12 mouse cellular contexts compared by ENCODE assay signal in genomic region chr11:78346326-78347069, GRCm38 (mm10). TPM values are rescaled to one million over a fixed set of nuclear protein-coding genes. Genes with fewer than 3 reads are reported as not detected.
A peak's percentile ranks its signal among the peaks of the same experiment; 100 is the strongest.
DNase-seq lines count a peak whose midpoint lies in the region; ATAC-seq lines count a peak whose summit lies in the region.
"Had no signal": no experiment of that assay in that cellular context is flagged by ENCODE, and none has a peak within 500 bp of the region (broad histone marks: within the 10 kb centered on the region; RNA-seq: fewer than 3 reads in every experiment).

No protein-coding gene starts in this region.

- ATAC-seq in embryonic facial prominence, embryonic 13.5 days (ENCODE audit: insufficient number of reproducible peaks, insufficient read depth, low FRiP score, low TSS enrichment, low read depth): no peak
- ATAC-seq in megakaryocyte, adult 5-6 weeks (ENCODE audit: poor library complexity, severe bottlenecking): no peak
- ATAC-seq in midbrain, embryonic 14.5 days (ENCODE audit: low FRiP score, low TSS enrichment): no peak
- ATAC-seq: forebrain, embryonic 14.5 days had no signal

- DNase-seq in embryonic facial prominence, embryonic 10.5 days (ENCODE audit: low spot score): no peak
- DNase-seq in midbrain, embryonic 14.5 days: peak; percentile 24
- DNase-seq in gastrocnemius, postnatal 36 days: no peak
- no peak for DNase-seq in gastrocnemius, postnatal 4 days (ENCODE audit: low spot score in 2 of 2)

- no peaks in the 10 kb centered on the region for H3K27me3 ChIP-seq in embryonic facial prominence, embryonic 13.5 days
- H3K27me3 ChIP-seq in embryonic facial prominence, embryonic 10.5 days (replicated peaks; ENCODE audit: low read depth, poor library complexity, severe bottlenecking): no peaks in the 10 kb centered on the region
- no peaks in the 10 kb centered on the region for H3K27me3 ChIP-seq in megakaryocyte, embryonic 14.5 days (replicated peaks)
- H3K27me3 ChIP-seq in midbrain, embryonic 14.5 days (ENCODE audit: control insufficient read depth, insufficient read depth, low read length): no peaks in the 10 kb centered on the region

- no peaks in the 10 kb centered on the region for H3K9me3 ChIP-seq in embryonic facial prominence, embryonic 13.5 days
- no peaks in the 10 kb centered on the region for H3K9me3 ChIP-seq in embryonic facial prominence, embryonic 10.5 days
- H3K9me3 ChIP-seq in megakaryocyte, embryonic 14.5 days: no peaks in the 10 kb centered on the region
- H3K9me3 ChIP-seq in midbrain, embryonic 14.5 days (ENCODE audit: control insufficient read depth, low read length): no peaks in the 10 kb centered on the region

- 0 out of 2 replicates have a peak overlapping the region, but pooled peaks have one; percentile 32 for H3K9ac ChIP-seq in embryonic facial prominence, embryonic 13.5 days
- no peak overlapping the region for H3K9ac ChIP-seq in midbrain, embryonic 14.5 days (replicated peaks; ENCODE audit: low read length)

- WGBS in embryonic facial prominence, embryonic 13.5 days: 70% methylated on average over 6 of the region's 6 CpGs
- 78% methylated on average over 6 of the region's 6 CpGs for WGBS in embryonic facial prominence, embryonic 10.5 days
- WGBS in midbrain, embryonic 14.5 days: 62% methylated on average over 6 of the region's 6 CpGs

- peak overlapping the region; percentile 5; the same call in 1 of the 2 replicates for H3K4me2 ChIP-seq in embryonic facial prominence, embryonic 13.5 days
- H3K4me2 ChIP-seq in midbrain, embryonic 14.5 days (ENCODE audit: low read length): no peak overlapping the region

- intact Hi-C loops in gastrocnemius, postnatal 36 days (cut with DNase I): no loop called here

- no peak overlapping the region for H3K4me3 ChIP-seq in embryonic facial prominence, embryonic 13.5 days
- no peak overlapping the region for H3K4me3 ChIP-seq in embryonic facial prominence, embryonic 10.5 days
- H3K4me3 ChIP-seq in megakaryocyte, embryonic 14.5 days (replicated peaks): peak overlapping the region; percentile 98
- no peak overlapping the region for H3K4me3 ChIP-seq in brown adipose tissue, adult 24 weeks (ENCODE audit: insufficient read depth, low read depth, low read length)
- no peak overlapping the region for H3K4me3 ChIP-seq in midbrain, embryonic 14.5 days (replicated peaks; ENCODE audit: low read depth, low read length)
- H3K4me3 ChIP-seq: heart, adult 2 months; myocyte had no signal

- H3K4me1 ChIP-seq in embryonic facial prominence, embryonic 13.5 days: peaks cover 48% of the 10 kb centered on the region
- H3K4me1 ChIP-seq in embryonic facial prominence, embryonic 10.5 days: peaks cover 60% of the 10 kb centered on the region
- H3K4me1 ChIP-seq in megakaryocyte, embryonic 14.5 days: peaks cover 83% of the 10 kb centered on the region
- H3K4me1 ChIP-seq in brown adipose tissue, adult 24 weeks (ENCODE audit: control insufficient read depth, insufficient read depth, insufficient read length, low read length): peaks cover 32% of the 10 kb centered on the region
- peaks cover 26% of the 10 kb centered on the region for H3K4me1 ChIP-seq in midbrain, embryonic 14.5 days (ENCODE audit: control insufficient read depth, insufficient read depth, low read length)

- peaks cover 26% of the 10 kb centered on the region for H3K36me3 ChIP-seq in embryonic facial prominence, embryonic 13.5 days
- peaks cover 38% of the 10 kb centered on the region for H3K36me3 ChIP-seq in embryonic facial prominence, embryonic 10.5 days (replicated peaks)
- H3K36me3 ChIP-seq in megakaryocyte, embryonic 14.5 days (replicated peaks; ENCODE audit: low read length): peaks cover 63% of the 10 kb centered on the region
- peaks cover 18% of the 10 kb centered on the region for H3K36me3 ChIP-seq in midbrain, embryonic 14.5 days (ENCODE audit: control insufficient read depth, insufficient read depth, low read length)

- no peak overlapping the region; the same call in 1 of the 2 replicates for H3K27ac ChIP-seq in embryonic facial prominence, embryonic 13.5 days
- no peak overlapping the region; the same call in 1 of the 2 replicates for H3K27ac ChIP-seq in embryonic facial prominence, embryonic 10.5 days (replicated peaks)
- H3K27ac ChIP-seq in brown adipose tissue, adult 24 weeks (replicated peaks; ENCODE audit: low read depth, low read length): peak overlapping the region; percentile 66
- H3K27ac ChIP-seq in midbrain, embryonic 14.5 days (replicated peaks; ENCODE audit: low read depth, low read length): no peak overlapping the region

RNA-seq across cellular contexts. Expression of gene Unc119, which starts 3.2 kb away (rescaled TPM):
- polyA plus RNA-seq in embryonic facial prominence, embryonic 13.5 days (2015; fragmentation: Nextera tagmentation; extraction: Ambion mirVana): 66.7 and 71.4 TPM in 2 replicates
- 67.7 and 69.1 TPM in 2 replicates for polyA plus RNA-seq in embryonic facial prominence, embryonic 10.5 days (2016; fragmentation: Nextera tagmentation; extraction: Ambion mirVana)
- polyA plus RNA-seq in megakaryocyte, embryonic 14.5 days (2012; ENCODE audit: insufficient read depth, low replicate concordance): 319 and 574 TPM in 2 replicates
- 94.0 and 96.6 TPM in 2 replicates for total RNA-seq in megakaryocyte, adult 5-6 weeks (2015)
- 54.2 and 56.7 TPM in 2 replicates for total RNA-seq in megakaryocyte, adult 5-6 weeks (2017)
- polyA plus RNA-seq in brown adipose tissue, adult 24 weeks (2012; ENCODE audit: insufficient read depth, insufficient read length, missing spikeins): 16.9 and 30.7 TPM in 2 replicates
- 78.3 and 98.1 TPM in 2 replicates for polyA plus RNA-seq in midbrain, embryonic 14.5 days (2014; fragmentation: Nextera tagmentation; extraction: Ambion mirVana)
- total RNA-seq in gastrocnemius, postnatal 36 days (2021): 10 to 100 TPM; 10.1 to 16.2 TPM
- total RNA-seq in gastrocnemius, postnatal 4 days (2021): 10 to 100 TPM; 20.4 to 26.7 TPM

RNA-seq across cellular contexts. Expression of gene Pigs, which starts 18.3 kb away (rescaled TPM):
- 75.7 and 79.5 TPM in 2 replicates for polyA plus RNA-seq in embryonic facial prominence, embryonic 13.5 days (2015; fragmentation: Nextera tagmentation; extraction: Ambion mirVana)
- polyA plus RNA-seq in embryonic facial prominence, embryonic 10.5 days (2016; fragmentation: Nextera tagmentation; extraction: Ambion mirVana): 73.7 and 74.9 TPM in 2 replicates
- polyA plus RNA-seq in megakaryocyte, embryonic 14.5 days (2012; ENCODE audit: insufficient read depth, low replicate concordance): 53.1 and 73.7 TPM in 2 replicates
- total RNA-seq in megakaryocyte, adult 5-6 weeks (2015): 31.8 and 33.5 TPM in 2 replicates
- 21.5 and 22.4 TPM in 2 replicates for total RNA-seq in megakaryocyte, adult 5-6 weeks (2017)
- 14.4 and 19.7 TPM in 2 replicates for polyA plus RNA-seq in brown adipose tissue, adult 24 weeks (2012; ENCODE audit: insufficient read depth, insufficient read length, missing spikeins)
- 54.7 and 63.6 TPM in 2 replicates for polyA plus RNA-seq in midbrain, embryonic 14.5 days (2014; fragmentation: Nextera tagmentation; extraction: Ambion mirVana)
- total RNA-seq in gastrocnemius, postnatal 36 days (2021): 10 to 100 TPM; 20.1 to 21.3 TPM
- total RNA-seq in gastrocnemius, postnatal 4 days (2021): 10 to 100 TPM; 30.5 to 33.2 TPM

RNA-seq across cellular contexts. Expression of gene Aldoc, which starts 23.7 kb away (rescaled TPM):
- 16.6 and 21.1 TPM in 2 replicates for polyA plus RNA-seq in embryonic facial prominence, embryonic 13.5 days (2015; fragmentation: Nextera tagmentation; extraction: Ambion mirVana)
- 3.0 and 3.2 TPM in 2 replicates for polyA plus RNA-seq in embryonic facial prominence, embryonic 10.5 days (2016; fragmentation: Nextera tagmentation; extraction: Ambion mirVana)
- polyA plus RNA-seq in megakaryocyte, embryonic 14.5 days (2012; ENCODE audit: insufficient read depth, low replicate concordance): 25.1 and 40.6 TPM in 2 replicates
- 0.62 and 1.7 TPM in 2 replicates for total RNA-seq in megakaryocyte, adult 5-6 weeks (2015)
- 1.0 and 1.6 TPM in 2 replicates for total RNA-seq in megakaryocyte, adult 5-6 weeks (2017)
- 1.9 and 2.3 TPM in 2 replicates for polyA plus RNA-seq in brown adipose tissue, adult 24 weeks (2012; ENCODE audit: insufficient read depth, insufficient read length, missing spikeins)
- polyA plus RNA-seq in midbrain, embryonic 14.5 days (2014; fragmentation: Nextera tagmentation; extraction: Ambion mirVana): 71.2 and 89.5 TPM in 2 replicates
- 1 to 10 TPM; 1.3 to 1.9 TPM for total RNA-seq in gastrocnemius, postnatal 36 days (2021)
- 1 to 10 TPM; 1.4 to 2.2 TPM for total RNA-seq in gastrocnemius, postnatal 4 days (2021)

RNA-seq across cellular contexts. Expression of gene Foxn1, which starts 39.9 kb away (rescaled TPM):
- polyA plus RNA-seq in embryonic facial prominence, embryonic 13.5 days (2015; fragmentation: Nextera tagmentation; extraction: Ambion mirVana): 0.73 and 1.1 TPM in 2 replicates
- polyA plus RNA-seq in embryonic facial prominence, embryonic 10.5 days (2016; fragmentation: Nextera tagmentation; extraction: Ambion mirVana): 0.21 and 0.26 TPM in 2 replicates
- polyA plus RNA-seq in megakaryocyte, embryonic 14.5 days (2012; ENCODE audit: insufficient read depth, low replicate concordance): not detected in 2 replicates
- total RNA-seq in megakaryocyte, adult 5-6 weeks (2015): not detected in 2 replicates
- total RNA-seq in megakaryocyte, adult 5-6 weeks (2017): not detected in 2 replicates
- not detected in 2 replicates for polyA plus RNA-seq in brown adipose tissue, adult 24 weeks (2012; ENCODE audit: insufficient read depth, insufficient read length, missing spikeins)
- polyA plus RNA-seq in midbrain, embryonic 14.5 days (2014; fragmentation: Nextera tagmentation; extraction: Ambion mirVana): not detected in 2 replicates
- under 1 TPM in 1 of 2 experiments, not detected in 1; 0.10 TPM for total RNA-seq in gastrocnemius, postnatal 36 days (2021)
- not detected for total RNA-seq in gastrocnemius, postnatal 4 days (2021)
- total RNA-seq: heart, adult 2 months; left cerebral cortex, postnatal 14 days had no signal
- polyA plus RNA-seq: forebrain, embryonic 14.5 days; heart, adult 2 months had no signal

RNA-seq across cellular contexts. Expression of gene Spag5, which starts 45.2 kb away (rescaled TPM):
- 36.4 and 44.3 TPM in 2 replicates for polyA plus RNA-seq in embryonic facial prominence, embryonic 13.5 days (2015; fragmentation: Nextera tagmentation; extraction: Ambion mirVana)
- polyA plus RNA-seq in embryonic facial prominence, embryonic 10.5 days (2016; fragmentation: Nextera tagmentation; extraction: Ambion mirVana): 65.7 and 73.1 TPM in 2 replicates
- polyA plus RNA-seq in megakaryocyte, embryonic 14.5 days (2012; ENCODE audit: insufficient read depth, low replicate concordance): 16.9 and 30.9 TPM in 2 replicates
- 23.6 and 31.6 TPM in 2 replicates for total RNA-seq in megakaryocyte, adult 5-6 weeks (2015)
- 60.7 and 63.2 TPM in 2 replicates for total RNA-seq in megakaryocyte, adult 5-6 weeks (2017)
- polyA plus RNA-seq in brown adipose tissue, adult 24 weeks (2012; ENCODE audit: insufficient read depth, insufficient read length, missing spikeins): 0.29 and 0.87 TPM in 2 replicates
- 5.8 and 8.7 TPM in 2 replicates for polyA plus RNA-seq in midbrain, embryonic 14.5 days (2014; fragmentation: Nextera tagmentation; extraction: Ambion mirVana)
- total RNA-seq in gastrocnemius, postnatal 36 days (2021): 1 to 10 TPM; 2.4 to 4.1 TPM
- total RNA-seq in gastrocnemius, postnatal 4 days (2021): 10 to 100 TPM; 14.6 to 16.1 TPM
